11 mouse cellular contexts compared by ENCODE assay signal in the genomic region with DNA sequence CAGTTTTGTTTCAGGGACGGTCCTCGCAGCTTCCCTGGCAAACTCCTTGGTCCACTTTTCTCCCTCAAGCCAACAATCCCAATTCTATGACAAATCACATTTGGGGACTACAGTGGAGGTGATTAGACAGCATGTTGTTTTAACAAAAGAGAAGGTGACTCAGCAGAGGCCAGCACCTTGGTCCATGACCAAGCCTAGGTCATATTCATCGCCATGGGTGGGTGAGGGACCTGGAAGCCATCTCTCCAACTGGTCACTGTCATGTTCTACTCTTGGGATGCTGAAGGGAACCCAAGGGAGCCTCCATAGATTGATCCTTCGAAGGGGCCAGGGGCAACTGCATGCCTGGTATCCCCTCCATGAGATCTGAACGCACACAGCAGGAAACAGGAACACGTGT. TPM values are rescaled to one million over a fixed set of nuclear protein-coding genes. Genes with fewer than 3 reads are reported as not detected.
A peak's percentile ranks its signal among the peaks of the same experiment; 100 is the strongest.
DNase-seq lines count a peak whose midpoint lies in the region; ATAC-seq and TF ChIP-seq lines count a peak whose summit lies in the region.
"Had no signal": no experiment of that assay in that cellular context is flagged by ENCODE, and none has a peak within 500 bp of the region (broad histone marks: within the 10 kb centered on the region; RNA-seq: fewer than 3 reads in every experiment).

No protein-coding gene starts in this region.

- no peaks in the 10 kb centered on the region for H3K27me3 ChIP-seq in heart, embryonic 14.5 days (ENCODE audit: control insufficient read depth, insufficient read depth, low read length)
- no peaks in the 10 kb centered on the region for H3K27me3 ChIP-seq in forebrain, embryonic 12.5 days
- H3K27me3 ChIP-seq in limb, embryonic 14.5 days (ENCODE audit: control insufficient read depth, insufficient read depth, low read length): no peaks in the 10 kb centered on the region
- H3K27me3 ChIP-seq: lung, embryonic 15.5 days had no signal

- 84% methylated on average over 6 of the region's 6 CpGs for WGBS in heart, embryonic 14.5 days
- 95% methylated on average over 6 of the region's 6 CpGs for WGBS in forebrain, embryonic 12.5 days
- WGBS in limb, embryonic 14.5 days: 75% methylated on average over 6 of the region's 6 CpGs

- H3K4me1 ChIP-seq in heart, embryonic 14.5 days (ENCODE audit: control insufficient read depth in 2 of 2, insufficient read depth in 2 of 2, low read length in 2 of 2): peaks cover 45 to 62% of the 10 kb centered on the region in 2 experiments
- peaks cover 46% of the 10 kb centered on the region for H3K4me1 ChIP-seq in brown adipose tissue, adult 24 weeks (ENCODE audit: control insufficient read depth, insufficient read depth, insufficient read length, low read length)
- H3K4me1 ChIP-seq in forebrain, embryonic 12.5 days: peaks cover 56% of the 10 kb centered on the region
- peaks cover 39% of the 10 kb centered on the region for H3K4me1 ChIP-seq in limb, embryonic 14.5 days (ENCODE audit: control insufficient read depth, insufficient read depth, low read length)

- TF ChIP-seq POLR2A in limb, embryonic 14.5 days (IDR thresholded peaks at IDR 0.05; ENCODE audit: borderline replicate concordance, extremely low read depth, insufficient read depth, insufficient read length): no peak

- peaks cover 31% of the 10 kb centered on the region for H3K36me3 ChIP-seq in heart, embryonic 14.5 days (ENCODE audit: control insufficient read depth, insufficient read depth, low read length)
- H3K36me3 ChIP-seq in forebrain, embryonic 12.5 days (replicated peaks): peaks cover 28% of the 10 kb centered on the region
- peaks cover 22% of the 10 kb centered on the region for H3K36me3 ChIP-seq in limb, embryonic 14.5 days (ENCODE audit: control insufficient read depth, insufficient read depth, low read length)

- no peaks in the 10 kb centered on the region for H3K9me3 ChIP-seq in heart, embryonic 14.5 days (ENCODE audit: control insufficient read depth, low read length)
- H3K9me3 ChIP-seq in forebrain, embryonic 12.5 days: no peaks in the 10 kb centered on the region
- no peaks in the 10 kb centered on the region for H3K9me3 ChIP-seq in limb, embryonic 14.5 days (ENCODE audit: control insufficient read depth, low read length)
- H3K9me3 ChIP-seq: lung, embryonic 15.5 days had no signal

- DNase-seq in heart, adult 11 months: no peak
- no peak for DNase-seq in limb, embryonic 14.5 days (ENCODE audit: low spot score)
- no peak for DNase-seq in urinary bladder, postnatal 4 days (ENCODE audit: low spot score in 2 of 2)
- DNase-seq in adrenal gland, postnatal 36 days: no peak
- DNase-seq: gastrocnemius, postnatal 25 days had no signal

- no peak overlapping the region; the same call in 1 of the 2 replicates for H3K4me2 ChIP-seq in heart, embryonic 14.5 days (ENCODE audit: low read length)
- peak overlapping the region; percentile 25 for H3K4me2 ChIP-seq in forebrain, embryonic 12.5 days
- H3K4me2 ChIP-seq in limb, embryonic 14.5 days (replicated peaks; ENCODE audit: low read depth, low read length, severe bottlenecking): no peak overlapping the region
- H3K4me2 ChIP-seq: lung, embryonic 15.5 days had no signal

- ATAC-seq in heart, embryonic 14.5 days (ENCODE audit: insufficient number of reproducible peaks, insufficient read depth, low FRiP score, low read depth): no peak
- no peak for ATAC-seq in forebrain, embryonic 12.5 days (ENCODE audit: low FRiP score)
- no peak for ATAC-seq in limb, embryonic 14.5 days (ENCODE audit: low FRiP score, low read depth)
- no peak for ATAC-seq in megakaryocyte-erythroid progenitor cell, adult 5-6 weeks (replicated peaks; ENCODE audit: low FRiP score, low TSS enrichment, poor library complexity, severe bottlenecking)

- peak overlapping the region in 1 of 2 experiments; percentile 39; a peak in 2 of 4 replicates for H3K27ac ChIP-seq in heart, embryonic 14.5 days (replicated peaks in 1 of 2; ENCODE audit: control insufficient read depth in 1 of 2, insufficient read depth in 1 of 2, low read depth in 2 of 2, low read length in 2 of 2)
- H3K27ac ChIP-seq in brown adipose tissue, adult 24 weeks (replicated peaks; ENCODE audit: low read depth, low read length): peak overlapping the region; percentile 10
- peak overlapping the region; percentile 80 for H3K27ac ChIP-seq in forebrain, embryonic 12.5 days
- H3K27ac ChIP-seq in limb, embryonic 14.5 days (replicated peaks; ENCODE audit: low read depth, low read length): no peak overlapping the region

- no peak overlapping the region for H3K4me3 ChIP-seq in heart, embryonic 14.5 days (ENCODE audit: control insufficient read depth in 1 of 2, insufficient read depth in 1 of 2, low read depth in 1 of 2, low read length in 2 of 2)
- no peak overlapping the region for H3K4me3 ChIP-seq in brown adipose tissue, adult 24 weeks (ENCODE audit: insufficient read depth, low read depth, low read length)
- no peak overlapping the region for H3K4me3 ChIP-seq in forebrain, embryonic 12.5 days (replicated peaks)
- no peak overlapping the region for H3K4me3 ChIP-seq in limb, embryonic 14.5 days (replicated peaks; ENCODE audit: low read length)
- H3K4me3 ChIP-seq: lung, embryonic 15.5 days; myocyte had no signal

- peak overlapping the region; percentile 21; the same call in 1 of the 2 replicates for H3K9ac ChIP-seq in heart, embryonic 14.5 days (ENCODE audit: low read length)
- no peak overlapping the region; the same call in 1 of the 2 replicates for H3K9ac ChIP-seq in forebrain, embryonic 12.5 days
- H3K9ac ChIP-seq in limb, embryonic 14.5 days (ENCODE audit: low read depth, low read length, severe bottlenecking): peak overlapping the region; percentile 34
- H3K9ac ChIP-seq: lung, embryonic 15.5 days had no signal

RNA-seq across cellular contexts. Expression of a gene that starts 3.6 kb away (rescaled TPM):
- 36.8 and 38.4 TPM in 2 replicates for polyA plus RNA-seq in heart, embryonic 14.5 days (2014; fragmentation: Nextera tagmentation; extraction: Ambion mirVana)
- polyA plus RNA-seq in brown adipose tissue, adult 24 weeks (2012; ENCODE audit: insufficient read depth, insufficient read length, missing spikeins): 9.2 and 9.6 TPM in 2 replicates
- 39.4 and 41.0 TPM in 2 replicates for polyA plus RNA-seq in forebrain, embryonic 12.5 days (2016; fragmentation: Nextera tagmentation; extraction: Ambion mirVana)
- 59.3 and 80.2 TPM in 2 replicates for polyA plus RNA-seq in limb, embryonic 14.5 days (2012; rRNA removed)
- polyA plus RNA-seq in limb, embryonic 14.5 days (2014; fragmentation: Nextera tagmentation; extraction: Ambion mirVana): 20.4 and 22.1 TPM in 2 replicates
- total RNA-seq in adrenal gland, postnatal 36 days (2021): 10 to 100 TPM; 29.7 to 31.6 TPM
- total RNA-seq in megakaryocyte-erythroid progenitor cell, adult 5-6 weeks (2014; fragmentation: Nextera tagmentation): 22.9 and 24.1 TPM in 2 replicates
- total RNA-seq in megakaryocyte-erythroid progenitor cell, adult 5-6 weeks (2017): 6.4 and 8.1 TPM in 2 replicates

RNA-seq across cellular contexts. Expression of a gene that starts 31.9 kb away (rescaled TPM):
- polyA plus RNA-seq in heart, embryonic 14.5 days (2014; fragmentation: Nextera tagmentation; extraction: Ambion mirVana): 3.1 and 4.6 TPM in 2 replicates
- 0.96 and 1.6 TPM in 2 replicates for polyA plus RNA-seq in brown adipose tissue, adult 24 weeks (2012; ENCODE audit: insufficient read depth, insufficient read length, missing spikeins)
- 9.4 and 10.4 TPM in 2 replicates for polyA plus RNA-seq in forebrain, embryonic 12.5 days (2016; fragmentation: Nextera tagmentation; extraction: Ambion mirVana)
- 5.7 and 6.1 TPM in 2 replicates for polyA plus RNA-seq in limb, embryonic 14.5 days (2012; rRNA removed)
- 5.1 and 5.9 TPM in 2 replicates for polyA plus RNA-seq in limb, embryonic 14.5 days (2014; fragmentation: Nextera tagmentation; extraction: Ambion mirVana)
- 1 to 10 TPM; 2.7 to 3.8 TPM for total RNA-seq in adrenal gland, postnatal 36 days (2021)
- 29.6 and 39.7 TPM in 2 replicates for total RNA-seq in megakaryocyte-erythroid progenitor cell, adult 5-6 weeks (2014; fragmentation: Nextera tagmentation)
- total RNA-seq in megakaryocyte-erythroid progenitor cell, adult 5-6 weeks (2017): 14.1 and 17.9 TPM in 2 replicates

RNA-seq across cellular contexts. Expression of a gene that starts 39.8 kb away (rescaled TPM):
- polyA plus RNA-seq in heart, embryonic 14.5 days (2014; fragmentation: Nextera tagmentation; extraction: Ambion mirVana): 5.8 and 5.9 TPM in 2 replicates
- polyA plus RNA-seq in brown adipose tissue, adult 24 weeks (2012; ENCODE audit: insufficient read depth, insufficient read length, missing spikeins): 24.0 and 24.2 TPM in 2 replicates
- 12.1 and 12.6 TPM in 2 replicates for polyA plus RNA-seq in forebrain, embryonic 12.5 days (2016; fragmentation: Nextera tagmentation; extraction: Ambion mirVana)
- 7.7 and 8.2 TPM in 2 replicates for polyA plus RNA-seq in limb, embryonic 14.5 days (2012; rRNA removed)
- polyA plus RNA-seq in limb, embryonic 14.5 days (2014; fragmentation: Nextera tagmentation; extraction: Ambion mirVana): 10.8 and 11.8 TPM in 2 replicates
- 10 to 100 TPM; 18.3 to 31.6 TPM for total RNA-seq in adrenal gland, postnatal 36 days (2021)
- 8.1 and 9.5 TPM in 2 replicates for total RNA-seq in megakaryocyte-erythroid progenitor cell, adult 5-6 weeks (2014; fragmentation: Nextera tagmentation)
- total RNA-seq in megakaryocyte-erythroid progenitor cell, adult 5-6 weeks (2017): 9.3 and 16.3 TPM in 2 replicates
